28 mouse cellular contexts compared by ENCODE assay signal in the genomic region with DNA sequence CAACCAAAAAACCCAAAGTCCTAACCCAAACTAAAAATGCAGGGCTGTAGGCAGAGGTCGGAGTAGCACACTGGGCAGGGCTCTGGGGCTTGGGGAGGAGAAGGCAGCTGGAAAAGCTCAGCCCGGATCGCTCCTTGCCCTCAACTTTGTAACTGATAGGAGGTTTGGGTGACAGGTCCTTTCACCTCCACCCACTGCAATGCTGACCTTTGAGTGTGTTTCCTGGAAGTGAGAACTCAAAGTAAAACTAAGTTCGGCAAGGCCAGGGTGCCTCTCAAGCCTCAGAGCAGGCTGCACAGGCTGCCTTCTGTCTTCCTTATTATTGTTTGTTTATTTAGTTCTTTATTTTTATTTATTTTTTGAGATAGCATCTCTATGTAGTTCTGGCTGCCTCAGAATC. TPM values are rescaled to one million over a fixed set of nuclear protein-coding genes. Genes with fewer than 3 reads are reported as not detected.
DNase-seq lines count a peak whose midpoint lies in the region; TF ChIP-seq lines count a peak whose summit lies in the region.
"Had no signal": no experiment of that assay in that cellular context is flagged by ENCODE, and none has a peak within 500 bp of the region (broad histone marks: within the 10 kb centered on the region; RNA-seq: fewer than 3 reads in every experiment).

No protein-coding gene starts in this region.

- H3K27ac ChIP-seq in gastrocnemius, adult 2 months: peak overlapping the region; percentile 97
- no peak overlapping the region for H3K27ac ChIP-seq in CH12.LX (ENCODE audit: insufficient read depth, low read depth)
- H3K27ac ChIP-seq in embryonic facial prominence, embryonic 10.5 days (replicated peaks): no peak overlapping the region
- H3K27ac ChIP-seq: embryonic facial prominence, embryonic 13.5 days; forebrain, embryonic 15.5 days; heart, embryonic 10.5 days; hindbrain, embryonic 12.5 days had no signal

- intact Hi-C loops in gastrocnemius, adult 2 months (cut with DNase I): loop anchor here (5.0 kb wide), 1 partner anchor 32 kb away; no protein-coding TSS in a partner anchor
- intact Hi-C loops in gastrocnemius, postnatal 14 days (cut with DNase I; ENCODE audit: low total_unique reads): no loop called here

- H3K36me3 ChIP-seq in CH12.LX (replicated peaks in 1 of 2; ENCODE audit: control insufficient read depth in 1 of 2, insufficient read depth in 1 of 2, low read length in 1 of 2): peaks cover 0 to 12% of the 10 kb centered on the region in 2 experiments
- H3K36me3 ChIP-seq in embryonic facial prominence, embryonic 10.5 days (replicated peaks): no peaks in the 10 kb centered on the region
- H3K36me3 ChIP-seq: embryonic facial prominence, embryonic 13.5 days; forebrain, embryonic 15.5 days; hindbrain, embryonic 12.5 days had no signal

- no peaks in the 10 kb centered on the region; the same call in 1 of the 2 replicates for H3K79me2 ChIP-seq in CH12.LX (replicated peaks; ENCODE audit: control insufficient read depth, extremely low read depth, insufficient read depth, poor library complexity, severe bottlenecking)

- H3K9ac ChIP-seq in CH12.LX (ENCODE audit: insufficient read depth, low read depth): peak overlapping the region; percentile 6; the same call in 1 of the 2 replicates
- H3K9ac ChIP-seq: embryonic facial prominence, embryonic 13.5 days; forebrain, embryonic 15.5 days; hindbrain, embryonic 12.5 days had no signal

- no peak for TF ChIP-seq POLR2A in CH12.LX (IDR thresholded peaks at IDR 0.05; ENCODE audit: low read depth, low read length)

- no peaks in the 10 kb centered on the region for H3K27me3 ChIP-seq in CH12.LX (replicated peaks)
- peaks cover 20% of the 10 kb centered on the region for H3K27me3 ChIP-seq in embryonic facial prominence, embryonic 10.5 days (replicated peaks; ENCODE audit: low read depth, poor library complexity, severe bottlenecking)
- H3K27me3 ChIP-seq: embryonic facial prominence, embryonic 13.5 days; forebrain, embryonic 15.5 days; Patski had no signal

- peak overlapping the region; percentile 94 for H3K4me3 ChIP-seq in gastrocnemius, adult 2 months
- no peak overlapping the region for H3K4me3 ChIP-seq in CH12.LX (replicated peaks in 1 of 3; ENCODE audit: low read depth in 2 of 3, low read length in 2 of 3, poor library complexity in 1 of 3)
- H3K4me3 ChIP-seq in embryonic facial prominence, embryonic 10.5 days: no peak overlapping the region
- H3K4me3 ChIP-seq: embryonic facial prominence, embryonic 13.5 days; forebrain, embryonic 15.5 days; heart, embryonic 10.5 days; hindbrain, embryonic 12.5 days had no signal

- no peak for DNase-seq in gastrocnemius, adult 2 months
- DNase-seq in gastrocnemius, postnatal 14 days: no peak
- DNase-seq in CH12.LX (ENCODE audit: extremely low read depth): no peak
- DNase-seq in embryonic facial prominence, embryonic 10.5 days (ENCODE audit: low spot score): peak; percentile 8
- peak; percentile 23 for DNase-seq in yolk sac, embryonic 10.5 days (ENCODE audit: low spot score)
- no peak for DNase-seq in adrenal gland, postnatal 14 days
- no peak for DNase-seq in thymus, postnatal 36 days
- DNase-seq: adrenal gland, adult 2 months; adrenal gland, postnatal 36 days; cerebellum, adult 11-12 months; cerebellum, adult 9-10 months; cerebellum, postnatal 25 days; gastrocnemius, postnatal 25 days; heart, postnatal 10 days; heart, postnatal 4 days; kidney, adult 18-20 months had no signal

- H3K4me2 ChIP-seq in CH12.LX (ENCODE audit: insufficient read depth, low read depth, poor library complexity, severe bottlenecking): peak overlapping the region; percentile 39
- H3K4me2 ChIP-seq: embryonic facial prominence, embryonic 13.5 days; forebrain, embryonic 15.5 days; hindbrain, embryonic 12.5 days had no signal

- in situ Hi-C loops in CH12.LX (cut with MboI; ENCODE audit: low pct_ligation_motif_present, low pct_unique_long_range_greater_than_20kb, low sequenced_read_pairs): no loop called here

- no peak for TF ChIP-seq EP300 in CH12.LX (IDR thresholded peaks at IDR 0.05; ENCODE audit: low read length)

- WGBS in embryonic facial prominence, embryonic 10.5 days: 70% methylated on average over 4 of the region's 4 CpGs

- H3K4me1 ChIP-seq in CH12.LX (ENCODE audit: control insufficient read depth in 1 of 2, insufficient read depth in 2 of 2): peaks cover 3 to 38% of the 10 kb centered on the region in 2 experiments; a peak in 3 of 4 replicates
- peaks cover 29% of the 10 kb centered on the region for H3K4me1 ChIP-seq in embryonic facial prominence, embryonic 10.5 days

- H3K9me3 ChIP-seq in CH12.LX (replicated peaks; ENCODE audit: low read length): no peaks in the 10 kb centered on the region
- no peaks in the 10 kb centered on the region for H3K9me3 ChIP-seq in embryonic facial prominence, embryonic 10.5 days
- H3K9me3 ChIP-seq: embryonic facial prominence, embryonic 13.5 days; forebrain, embryonic 15.5 days; heart, embryonic 10.5 days; hindbrain, embryonic 12.5 days had no signal

- no peak for TF ChIP-seq CTCF in gastrocnemius, adult 2 months (IDR thresholded peaks at IDR 0.05)
- no peak for TF ChIP-seq CTCF in CH12.LX (conservative IDR thresholded peaks at IDR 0.05 in 1 of 2, IDR thresholded peaks at IDR 0.05 in 1 of 2; ENCODE audit: low read depth in 2 of 2, low read length in 2 of 2)

- dilution Hi-C loops in CH12.LX (cut with MboI; ENCODE audit: extremely low pct_ligation_motif_present, extremely low pct_unique_long_range_greater_than_20kb, low sequenced_read_pairs): no loop called here

- no peak for TF ChIP-seq RAD21 in CH12.LX (IDR thresholded peaks at IDR 0.05; ENCODE audit: low read depth, low read length)

TF ChIP-seq in CH12.LX, 34 proteins besides CTCF, POLR2A, EP300 and RAD21:
- TF ChIP-seq TCF12 (IDR thresholded peaks at IDR 0.05; ENCODE audit: low read depth, low read length): no peak
- no peak for TF ChIP-seq UBTF (IDR thresholded peaks at IDR 0.05; ENCODE audit: low read depth, low read length)
- no peak for TF ChIP-seq TBP (conservative IDR thresholded peaks at IDR 0.05; ENCODE audit: low read depth, low read length)
- no peak for TF ChIP-seq POLR2AphosphoS2 (IDR thresholded peaks at IDR 0.05; ENCODE audit: low read depth, low read length)
- no peak for TF ChIP-seq ZC3H11A (IDR thresholded peaks at IDR 0.05; ENCODE audit: low read depth, low read length)
- no peak for TF ChIP-seq RCOR1 (conservative IDR thresholded peaks at IDR 0.05; ENCODE audit: low read depth, low read length)
- no peak for TF ChIP-seq ZMIZ1 (IDR thresholded peaks at IDR 0.05; ENCODE audit: low read depth, low read length)
- no peak for TF ChIP-seq NRF1 (IDR thresholded peaks at IDR 0.05; ENCODE audit: low read depth, low read length)
- no peak for TF ChIP-seq MEF2A (IDR thresholded peaks at IDR 0.05; ENCODE audit: borderline replicate concordance, low read depth, low read length)
- no peak for TF ChIP-seq NELFE (IDR thresholded peaks at IDR 0.05; ENCODE audit: low read depth, low read length)
- no peak for TF ChIP-seq KAT2A (IDR thresholded peaks at IDR 0.05; ENCODE audit: insufficient replicate concordance, low read length)
- TF ChIP-seq USF1 (IDR thresholded peaks at IDR 0.05; ENCODE audit: low read depth, low read length): no peak
- TF ChIP-seq MAZ (IDR thresholded peaks at IDR 0.05; ENCODE audit: low read depth, low read length): no peak
- no peak for TF ChIP-seq ELF1 (IDR thresholded peaks at IDR 0.05; ENCODE audit: low read depth, low read length)
- no peak for TF ChIP-seq MAX (IDR thresholded peaks at IDR 0.05; ENCODE audit: low read length)

RNA-seq across cellular contexts. Expression of a gene that starts 2.7 kb away (rescaled TPM):
- total RNA-seq in gastrocnemius, adult 2 months (2021): 100 to 1,000 TPM in 1 of 2 experiments, 10 to 100 TPM in 1; 94.3 to 127 TPM
- total RNA-seq in gastrocnemius, postnatal 14 days (2021): 10 to 100 TPM; 55.0 to 57.6 TPM
- total RNA-seq in CH12.LX (2012; rRNA removed) (19.9 and 28.2 TPM in 2 replicates), CH12.LX (2014; rRNA removed) (17.9 and 19.5 TPM in 2 replicates)
- 12.5 and 15.4 TPM in 2 replicates for polyA plus RNA-seq in CH12.LX (2012; ENCODE audit: insufficient read length, low read depth)
- 6.5 and 7.3 TPM in 2 replicates for polyA plus RNA-seq in embryonic facial prominence, embryonic 10.5 days (2016; fragmentation: Nextera tagmentation; extraction: Ambion mirVana)
- 72.9 and 79.7 TPM in 2 replicates for total RNA-seq in adrenal gland, postnatal 14 days (2021)

RNA-seq across cellular contexts. Expression of a gene that starts 47.0 kb away (rescaled TPM):
- under 1 TPM; 0.13 to 0.20 TPM for total RNA-seq in gastrocnemius, adult 2 months (2021)
- under 1 TPM; 0.13 to 0.33 TPM for total RNA-seq in gastrocnemius, postnatal 14 days (2021)
- total RNA-seq in CH12.LX (2012; rRNA removed) (not detected in 2 replicates), CH12.LX (2014; rRNA removed) (not detected in 2 replicates)
- polyA plus RNA-seq in CH12.LX (2012; ENCODE audit: insufficient read length, low read depth): not detected in 2 replicates
- polyA plus RNA-seq in embryonic facial prominence, embryonic 10.5 days (2016; fragmentation: Nextera tagmentation; extraction: Ambion mirVana): 0.08 and 0.24 TPM in 2 replicates
- total RNA-seq in adrenal gland, postnatal 14 days (2021): 15.7 and 20.8 TPM in 2 replicates
- total RNA-seq: granulocyte monocyte progenitor cell, adult 5-6 weeks had no signal
- polyA plus RNA-seq: activated CD4-positive, CD25-positive, alpha-beta regulatory T cell, adult 4 months; Patski had no signal

RNA-seq across cellular contexts. Expression of a gene that starts 52.4 kb away (rescaled TPM):
- not detected for total RNA-seq in gastrocnemius, adult 2 months (2021)
- total RNA-seq in gastrocnemius, postnatal 14 days (2021): not detected
- total RNA-seq in CH12.LX (2012; rRNA removed): not detected in 2 replicates
- not detected in 2 replicates for total RNA-seq in CH12.LX (2014; rRNA removed)
- polyA plus RNA-seq in CH12.LX (2012; ENCODE audit: insufficient read length, low read depth): not detected in 2 replicates
- polyA plus RNA-seq in embryonic facial prominence, embryonic 10.5 days (2016; fragmentation: Nextera tagmentation; extraction: Ambion mirVana): not detected in 2 replicates
- 0.67 TPM in 1 of 2 replicates, not detected in the other for total RNA-seq in adrenal gland, postnatal 14 days (2021)
- total RNA-seq: gastrocnemius, postnatal 25 days; granulocyte monocyte progenitor cell, adult 5-6 weeks; heart, postnatal 10 days; heart, postnatal 4 days had no signal
- polyA plus RNA-seq: activated CD4-positive, CD25-positive, alpha-beta regulatory T cell, adult 4 months; adrenal gland, adult 2 months; brain, embryonic 14.5 days; embryonic facial prominence, embryonic 13.5 days; forebrain, embryonic 11.5 days; forebrain, embryonic 15.5 days; heart, embryonic 10.5 days; heart, embryonic 14.5 days; hindbrain, embryonic 12.5 days; hindbrain, embryonic 16.5 days; intestine, embryonic 14.5 days; Patski had no signal

Comparison
In these comparisons a context has a peak if more than half of its experiments do, and no peak if none do; other contexts are left out.
1. DNase-seq: peak in embryonic facial prominence, embryonic 10.5 days (single experiment) and yolk sac, embryonic 10.5 days (single experiment); none in gastrocnemius, adult 2 months (single experiment), gastrocnemius, postnatal 14 days (single experiment), CH12.LX (single experiment), adrenal gland, postnatal 14 days (single experiment) and thymus, postnatal 36 days (0 of 2).
2. RNA of a gene that starts 47.0 kb away (total RNA-seq): 15.7 to 20.8 TPM in adrenal gland, postnatal 14 days; 0.13 to 0.33 TPM in gastrocnemius, postnatal 14 days, 0.13 to 0.20 TPM in gastrocnemius, adult 2 months and not detected in CH12.LX; every median in the first group is over 10 times any median in the second.